In genomic region chr5:135161221-135161620, GRCm38 (mm10) we compare ENCODE assay signal across 9 mouse cellular contexts. TPM values are rescaled to one million over a fixed set of nuclear protein-coding genes. Genes with fewer than 3 reads are reported as not detected.
A peak's percentile ranks its signal among the peaks of the same experiment; 100 is the strongest.
DNase-seq lines count a peak whose midpoint lies in the region; TF ChIP-seq lines count a peak whose summit lies in the region.
"Had no signal": no experiment of that assay in that cellular context is flagged by ENCODE, and none has a peak within 500 bp of the region (broad histone marks: within the 10 kb centered on the region; RNA-seq: fewer than 3 reads in every experiment).

No protein-coding gene starts in this region.

- H3K27ac ChIP-seq in embryonic facial prominence, embryonic 10.5 days (replicated peaks): no peak overlapping the region
- no peak overlapping the region for H3K27ac ChIP-seq in thymus, adult 2 months (ENCODE audit: control insufficient read depth, insufficient read depth, low read length)
- H3K27ac ChIP-seq: heart, embryonic 13.5 days had no signal

- WGBS in embryonic facial prominence, embryonic 10.5 days: 95% methylated on average over 4 of the region's 4 CpGs
- 98% methylated on average over 4 of the region's 4 CpGs for WGBS in thymus, adult 2 months

- no peaks in the 10 kb centered on the region; the same call in 1 of the 2 replicates for H3K9me3 ChIP-seq in embryonic facial prominence, embryonic 10.5 days
- H3K9me3 ChIP-seq: heart, embryonic 13.5 days had no signal

- H3K4me3 ChIP-seq in embryonic facial prominence, embryonic 10.5 days: no peak overlapping the region
- H3K4me3 ChIP-seq in thymus, adult 2 months (ENCODE audit: control insufficient read depth, insufficient read depth, low read length): no peak overlapping the region
- H3K4me3 ChIP-seq: heart, embryonic 13.5 days had no signal

- no peak for TF ChIP-seq CTCF in thymus, adult 2 months (IDR thresholded peaks at IDR 0.05; ENCODE audit: borderline replicate concordance, control insufficient read depth, extremely low read depth, insufficient read depth, low read length, poor library complexity)

- peaks cover 77% of the 10 kb centered on the region for H3K36me3 ChIP-seq in embryonic facial prominence, embryonic 10.5 days (replicated peaks)
- peaks cover 35% of the 10 kb centered on the region for H3K36me3 ChIP-seq in thymus, adult 2 months (ENCODE audit: control insufficient read depth, insufficient read depth, low read length)

- no peaks in the 10 kb centered on the region for H3K4me1 ChIP-seq in embryonic facial prominence, embryonic 10.5 days
- no peaks in the 10 kb centered on the region for H3K4me1 ChIP-seq in thymus, adult 2 months (replicated peaks; ENCODE audit: control insufficient read depth, insufficient read depth, low read length)
- H3K4me1 ChIP-seq: heart, embryonic 13.5 days had no signal

- TF ChIP-seq POLR2A in thymus, adult 2 months (IDR thresholded peaks at IDR 0.05; ENCODE audit: control insufficient read depth, extremely low read depth, insufficient read depth, low read length, poor library complexity): no peak

- H3K27me3 ChIP-seq in embryonic facial prominence, embryonic 10.5 days (replicated peaks; ENCODE audit: low read depth, poor library complexity, severe bottlenecking): no peaks in the 10 kb centered on the region
- H3K27me3 ChIP-seq in thymus, adult 2 months (ENCODE audit: control insufficient read depth, insufficient read depth, low read length): no peaks in the 10 kb centered on the region
- H3K27me3 ChIP-seq: heart, embryonic 13.5 days had no signal

- peak; percentile 72 for DNase-seq in adrenal gland, adult 2 months
- no peak for DNase-seq in adrenal gland, postnatal 4 days (ENCODE audit: low spot score in 2 of 2)
- DNase-seq in layer of hippocampus, adult 11-12 months (ENCODE audit: low spot score): peak; percentile 44
- no peak for DNase-seq in layer of hippocampus, postnatal 25 days (ENCODE audit: extremely low spot score in 1 of 2, low spot score in 1 of 2)
- peak; percentile 27 for DNase-seq in adrenal gland, postnatal 25 days
- DNase-seq in layer of hippocampus, adult 9-11 months: peak; percentile 61
- DNase-seq in embryonic facial prominence, embryonic 10.5 days (ENCODE audit: low spot score): no peak
- DNase-seq in thymus, adult 2 months: no peak

RNA-seq across cellular contexts. Expression of gene Bcl7b, which starts 6.9 kb away (rescaled TPM):
- total RNA-seq in adrenal gland, adult 2 months (2021): 10 to 100 TPM; 77.9 to 95.3 TPM
- polyA plus RNA-seq in adrenal gland, adult 2 months (2012; rRNA removed): 52.4 and 79.9 TPM in 2 replicates
- total RNA-seq in adrenal gland, postnatal 4 days (2021): 10 to 100 TPM; 44.6 to 52.1 TPM
- 10 to 100 TPM; 49.6 to 53.7 TPM for total RNA-seq in layer of hippocampus, postnatal 25 days (2021)
- 63.2 and 64.0 TPM in 2 replicates for total RNA-seq in adrenal gland, postnatal 25 days (2021)
- 44.6 and 48.5 TPM in 2 replicates for polyA plus RNA-seq in embryonic facial prominence, embryonic 10.5 days (2016; fragmentation: Nextera tagmentation; extraction: Ambion mirVana)
- polyA plus RNA-seq in thymus, adult 2 months (2012; rRNA removed): 61.1 and 67.0 TPM in 2 replicates

RNA-seq across cellular contexts. Expression of gene Tbl2, which starts 11.8 kb away (rescaled TPM):
- total RNA-seq in adrenal gland, adult 2 months (2021): 10 to 100 TPM; 22.7 to 35.9 TPM
- polyA plus RNA-seq in adrenal gland, adult 2 months (2012; rRNA removed): 8.7 and 9.2 TPM in 2 replicates
- total RNA-seq in adrenal gland, postnatal 4 days (2021): 10 to 100 TPM; 22.3 to 26.7 TPM
- total RNA-seq in layer of hippocampus, postnatal 25 days (2021): 10 to 100 TPM; 32.1 to 34.4 TPM
- 31.5 and 46.0 TPM in 2 replicates for total RNA-seq in adrenal gland, postnatal 25 days (2021)
- 21.3 and 22.2 TPM in 2 replicates for polyA plus RNA-seq in embryonic facial prominence, embryonic 10.5 days (2016; fragmentation: Nextera tagmentation; extraction: Ambion mirVana)
- polyA plus RNA-seq in thymus, adult 2 months (2012; rRNA removed): 18.5 and 18.7 TPM in 2 replicates

RNA-seq across cellular contexts. Expression of gene Baz1b, which starts 25.8 kb away (rescaled TPM):
- total RNA-seq in adrenal gland, adult 2 months (2021): 10 to 100 TPM; 70.8 to 78.3 TPM
- 26.8 and 30.8 TPM in 2 replicates for polyA plus RNA-seq in adrenal gland, adult 2 months (2012; rRNA removed)
- 10 to 100 TPM; 67.4 to 76.4 TPM for total RNA-seq in adrenal gland, postnatal 4 days (2021)
- 10 to 100 TPM; 65.5 to 72.7 TPM for total RNA-seq in layer of hippocampus, postnatal 25 days (2021)
- 85.7 and 114 TPM in 2 replicates for total RNA-seq in adrenal gland, postnatal 25 days (2021)
- 60.1 and 61.5 TPM in 2 replicates for polyA plus RNA-seq in embryonic facial prominence, embryonic 10.5 days (2016; fragmentation: Nextera tagmentation; extraction: Ambion mirVana)
- polyA plus RNA-seq in thymus, adult 2 months (2012; rRNA removed): 56.1 and 68.7 TPM in 2 replicates

Comparison
In these comparisons a context has a peak if more than half of its experiments do, and no peak if none do; other contexts are left out.
1. DNase-seq: peak in adrenal gland, adult 2 months (single experiment), layer of hippocampus, adult 11-12 months (single experiment), adrenal gland, postnatal 25 days (single experiment) and layer of hippocampus, adult 9-11 months (single experiment); none in adrenal gland, postnatal 4 days (0 of 2), layer of hippocampus, postnatal 25 days (0 of 2), embryonic facial prominence, embryonic 10.5 days (single experiment) and thymus, adult 2 months (single experiment).